Mouse (Mus musculus): ENCODE data around the gene Rap2b.
A peak's percentile ranks its signal among the peaks of the same experiment; 100 is the strongest.

Gene Rap2b

DNA sequence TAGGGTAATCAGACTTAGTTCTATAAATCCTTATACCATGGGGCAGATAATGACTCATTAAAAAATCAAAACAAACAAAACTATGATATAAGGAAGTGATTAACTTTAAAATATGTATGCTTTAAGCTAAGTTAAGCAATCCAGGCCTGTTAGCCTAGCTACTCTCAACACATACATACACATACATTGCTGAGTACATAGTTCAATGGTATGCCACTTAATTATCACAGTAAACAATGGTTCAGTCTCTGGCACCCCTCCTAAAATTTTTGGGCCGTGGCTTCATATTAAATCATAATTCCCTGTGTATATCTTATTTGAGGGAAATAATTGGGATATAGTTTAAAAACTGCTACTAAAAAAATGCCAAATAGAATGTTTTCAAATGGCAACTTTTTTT is at the start of gene Rap2b:
Gene Rap2b (plus strand): TSS at position 301 of the 400 bp plus-strand sequence.
- no peak for DNase-seq (ENCODE audit: low read depth)

DNA sequence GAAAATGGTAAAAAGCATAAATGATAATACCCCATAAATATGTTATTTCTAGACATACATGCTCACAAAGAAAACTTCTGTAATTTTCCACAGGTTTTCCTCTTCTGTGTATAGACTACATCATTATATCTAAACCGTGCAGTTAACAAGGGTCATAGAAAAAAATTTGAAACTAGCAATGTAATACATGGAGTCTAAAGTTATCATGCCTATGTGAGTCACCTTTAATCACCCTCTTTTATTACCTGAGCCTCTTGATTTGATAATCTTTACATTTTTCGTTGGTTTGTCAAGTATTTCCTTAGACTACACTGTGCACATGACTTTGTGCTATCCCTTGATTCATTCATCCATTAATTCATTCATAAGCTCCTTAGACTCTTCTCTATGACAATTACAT is 46.4 kb upstream of the Rap2b start:
- DNase-seq (ENCODE audit: low read depth): no peak

DNA sequence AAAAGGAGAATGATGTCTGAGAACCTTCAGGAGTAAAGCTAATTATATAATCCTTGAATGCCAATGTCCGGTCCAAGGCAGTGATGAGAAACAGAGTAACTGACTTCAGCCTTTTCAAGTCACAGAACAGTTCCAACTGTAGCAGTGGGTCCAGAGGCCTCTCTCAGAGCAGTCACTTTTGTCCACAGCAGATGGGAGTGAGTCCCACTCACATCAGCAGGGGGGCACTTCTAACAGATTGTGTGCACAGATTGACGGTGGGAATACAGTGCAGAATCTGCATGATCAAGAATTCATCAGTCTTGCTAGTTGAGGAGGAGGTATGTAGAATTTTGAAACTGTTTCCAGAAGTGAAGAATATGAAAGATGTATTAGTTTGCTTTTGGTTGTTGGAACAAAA is 41.4 kb upstream of the Rap2b start:
- no peak for DNase-seq (ENCODE audit: low read depth)

DNA sequence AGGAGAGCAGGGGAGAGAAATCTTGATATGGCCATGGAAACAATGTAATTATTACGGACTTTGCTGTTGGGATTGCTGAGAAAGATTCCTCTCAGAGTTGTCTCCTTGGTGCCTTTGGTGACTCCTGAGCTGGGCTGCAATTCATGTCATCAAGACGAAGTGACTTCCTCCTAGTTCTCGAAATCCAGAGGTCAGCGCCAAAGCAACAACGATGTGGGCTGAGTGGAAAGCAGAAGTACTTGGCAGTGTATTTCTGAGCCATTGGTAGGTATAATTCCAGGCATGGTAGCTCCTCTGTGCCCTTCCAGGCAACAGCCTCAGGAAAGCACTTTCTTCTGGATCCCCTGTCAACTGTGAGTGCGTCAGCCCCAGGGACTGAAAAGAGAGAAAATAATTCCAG is 39.8 kb upstream of the Rap2b start:
- no peak for DNase-seq (ENCODE audit: low read depth)

DNA sequence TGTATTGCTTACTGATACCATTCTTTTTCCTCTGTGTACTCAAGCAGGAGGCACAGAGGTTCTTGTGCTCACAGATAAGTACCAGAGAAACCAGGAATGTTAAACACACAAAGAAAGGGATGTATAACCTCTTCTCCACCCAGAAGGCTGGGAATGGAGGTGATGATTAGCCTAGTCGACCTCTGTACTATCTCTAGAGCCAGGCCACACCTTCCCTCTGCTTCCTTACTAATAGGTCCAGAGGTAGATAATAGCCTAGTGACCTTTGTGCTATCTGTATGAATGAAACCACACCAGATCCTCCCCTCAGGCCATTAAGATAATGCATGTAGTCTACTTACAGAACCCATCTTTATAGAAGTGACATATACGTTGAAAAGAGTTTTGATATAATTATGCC is 25.2 kb upstream of the Rap2b start:
- no peak for DNase-seq (ENCODE audit: low read depth)

DNA sequence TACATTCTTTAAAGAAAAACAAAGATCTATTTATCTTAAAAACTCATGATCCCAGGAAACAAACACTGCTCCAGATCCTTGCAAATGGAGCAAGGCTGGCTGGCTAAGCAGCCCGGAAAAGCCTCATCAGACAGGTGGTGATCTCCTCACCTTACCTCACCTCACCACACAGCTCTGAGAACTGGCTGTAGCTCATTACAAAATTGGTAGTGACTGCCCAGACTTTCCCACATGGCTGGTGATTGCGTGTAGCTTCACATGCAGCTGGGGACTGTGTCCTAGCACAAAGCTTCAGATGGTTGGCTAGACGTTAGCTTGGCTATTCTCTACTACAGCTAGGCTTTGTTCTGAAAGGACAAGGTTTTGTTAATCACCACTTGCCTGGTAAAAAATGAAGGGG is 24.2 kb upstream of the Rap2b start:
- no peak for DNase-seq (ENCODE audit: low read depth)

DNA sequence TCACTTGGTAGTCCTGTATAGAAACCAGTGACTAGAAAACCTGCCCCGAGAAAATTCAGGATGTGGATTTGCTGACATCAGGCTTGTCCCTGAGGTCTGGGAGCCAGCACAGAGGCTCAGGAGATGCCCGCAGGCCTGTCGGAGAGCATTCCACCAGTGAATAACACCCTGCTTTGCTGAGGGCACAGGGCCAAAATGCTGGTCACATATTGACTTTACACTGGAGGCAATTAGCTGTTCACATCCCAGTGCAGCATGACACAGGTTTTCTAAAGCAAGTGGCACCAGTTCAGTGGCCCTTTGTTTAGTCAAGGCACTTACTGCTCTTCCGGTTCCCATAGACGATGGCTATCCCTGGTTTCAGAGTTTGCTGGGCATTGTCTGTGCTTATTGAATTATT is 21.1 kb upstream of the Rap2b start:
- DNase-seq (ENCODE audit: low read depth): no peak

DNA sequence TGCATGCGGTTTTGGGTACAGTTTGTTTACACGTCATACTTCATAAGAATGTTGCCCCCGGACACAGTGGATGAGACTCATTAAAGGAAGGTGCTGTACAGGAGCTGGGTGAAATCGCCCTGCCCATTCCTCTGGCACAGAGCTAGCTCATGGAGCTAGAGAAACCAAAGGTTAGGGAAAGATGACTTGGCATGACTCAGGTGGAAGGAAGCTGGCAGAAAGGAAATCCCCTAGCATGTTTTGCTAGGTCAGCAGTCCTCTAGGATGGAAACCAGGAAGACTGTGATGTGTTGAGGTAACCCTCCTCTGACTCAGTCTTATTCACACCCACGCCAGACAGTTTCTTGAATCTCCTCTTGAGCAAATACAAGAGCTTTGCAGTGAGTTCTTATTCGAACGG is 17.4 kb upstream of the Rap2b start:
- no peak for DNase-seq (ENCODE audit: low read depth)

DNA sequence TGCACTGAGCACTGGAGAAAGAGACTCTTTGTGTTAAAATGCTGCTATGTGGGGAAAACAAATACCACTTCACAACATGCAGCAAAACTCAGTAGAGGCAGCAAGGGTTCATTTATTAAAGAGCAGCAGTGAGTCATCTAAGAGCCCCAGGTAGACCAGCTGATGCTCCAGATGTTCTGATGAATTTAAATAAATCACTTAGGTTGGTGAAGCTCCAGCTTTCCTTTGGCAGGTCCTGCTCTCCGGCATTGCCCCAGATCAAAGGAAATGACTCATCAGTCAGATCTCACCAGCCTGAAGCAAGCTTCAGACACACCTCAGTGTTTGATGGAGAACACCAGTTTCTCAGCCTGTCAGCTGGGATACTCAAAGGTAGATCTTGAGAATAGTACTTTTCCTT is 15.8 kb upstream of the Rap2b start:
- no peak for DNase-seq (ENCODE audit: low read depth)

DNA sequence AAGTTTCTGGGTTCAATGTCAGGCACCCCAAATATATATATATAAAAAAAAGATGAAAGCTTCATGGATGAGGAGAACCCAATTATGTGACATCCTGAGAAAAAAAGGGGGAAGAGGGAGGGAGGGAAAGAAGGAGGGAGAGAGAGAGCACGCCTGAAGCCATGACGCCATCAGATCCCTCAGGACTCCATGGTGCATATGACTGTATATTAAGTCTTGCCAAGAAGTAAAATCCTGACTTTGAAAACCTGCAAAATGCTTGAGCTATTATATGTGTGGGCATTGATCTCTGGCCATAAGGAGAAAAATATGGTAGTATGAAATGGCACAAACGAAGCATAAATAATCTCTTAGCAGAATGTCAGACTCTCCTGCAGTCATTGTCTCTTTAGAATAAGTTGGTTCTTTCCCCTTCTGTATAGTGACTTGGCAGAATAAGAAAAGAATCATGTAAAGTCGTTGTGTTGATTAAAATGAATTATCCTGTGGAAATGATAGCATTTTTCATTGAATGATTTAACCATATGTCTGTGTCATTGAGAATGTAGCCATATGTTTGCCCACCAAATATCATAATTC is 13.3 kb upstream of the Rap2b start:
- DNase-seq (ENCODE audit: low read depth): no peak

DNA sequence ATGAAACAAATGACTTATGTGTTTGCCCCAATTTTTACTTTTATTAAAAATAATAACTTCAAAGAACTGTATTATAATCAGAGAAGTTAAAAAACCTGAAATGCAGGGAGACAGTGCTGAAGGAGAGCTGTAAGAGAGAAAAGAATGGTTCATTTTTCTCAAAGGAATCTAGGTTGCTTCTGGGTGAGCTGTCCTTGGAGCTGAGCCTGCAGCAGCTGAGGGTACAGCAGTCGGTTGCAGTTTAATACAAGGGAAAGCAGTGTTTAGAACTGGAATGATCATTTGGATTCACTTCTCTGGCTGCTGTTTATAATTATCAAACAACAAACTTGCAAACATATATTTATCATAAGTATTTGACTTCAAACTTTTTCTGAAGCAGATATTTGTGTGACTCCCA is 12.0 kb upstream of the Rap2b start:
- no peak for DNase-seq (ENCODE audit: low read depth)

DNA sequence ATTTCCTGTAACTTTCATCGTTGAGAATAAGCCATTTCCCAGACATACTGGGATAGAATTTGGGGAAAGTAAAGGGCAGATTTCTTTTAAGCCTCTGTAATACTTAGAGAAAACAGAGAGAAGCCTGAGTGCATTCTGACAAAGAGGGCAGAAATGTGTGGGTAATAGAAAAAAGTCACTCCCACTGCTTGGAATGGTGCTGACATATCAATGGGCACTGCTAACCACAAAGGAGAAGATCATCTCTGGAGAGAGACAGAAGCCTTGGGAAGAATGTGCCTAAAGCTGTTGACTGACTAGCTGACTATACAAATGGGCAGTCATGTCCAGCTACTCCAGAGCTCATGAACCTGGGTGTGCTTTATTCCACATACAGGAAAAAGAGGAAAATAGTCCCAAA is 6.0 kb upstream of the Rap2b start:
- no peak for DNase-seq (ENCODE audit: low read depth)

DNA sequence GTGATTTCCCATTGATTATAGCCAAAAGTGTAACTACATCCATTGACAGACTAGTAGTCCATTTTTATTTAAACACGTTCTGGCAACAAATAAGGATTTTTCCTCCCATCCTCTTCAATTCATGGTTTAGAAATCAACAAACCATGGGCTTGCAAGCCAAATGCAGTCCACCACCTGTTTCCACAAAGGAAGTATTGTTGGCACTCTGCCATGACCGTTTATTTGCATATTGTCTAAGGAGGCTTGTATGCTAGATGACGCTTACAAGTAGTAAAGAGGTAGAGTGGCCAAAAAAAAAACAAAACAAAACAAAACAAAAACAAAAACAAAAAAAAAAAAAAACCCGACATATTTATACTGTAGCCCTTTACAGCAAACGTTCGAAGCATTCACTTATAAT is 3.3 kb upstream of the Rap2b start:
- DNase-seq (ENCODE audit: low read depth): no peak

DNA sequence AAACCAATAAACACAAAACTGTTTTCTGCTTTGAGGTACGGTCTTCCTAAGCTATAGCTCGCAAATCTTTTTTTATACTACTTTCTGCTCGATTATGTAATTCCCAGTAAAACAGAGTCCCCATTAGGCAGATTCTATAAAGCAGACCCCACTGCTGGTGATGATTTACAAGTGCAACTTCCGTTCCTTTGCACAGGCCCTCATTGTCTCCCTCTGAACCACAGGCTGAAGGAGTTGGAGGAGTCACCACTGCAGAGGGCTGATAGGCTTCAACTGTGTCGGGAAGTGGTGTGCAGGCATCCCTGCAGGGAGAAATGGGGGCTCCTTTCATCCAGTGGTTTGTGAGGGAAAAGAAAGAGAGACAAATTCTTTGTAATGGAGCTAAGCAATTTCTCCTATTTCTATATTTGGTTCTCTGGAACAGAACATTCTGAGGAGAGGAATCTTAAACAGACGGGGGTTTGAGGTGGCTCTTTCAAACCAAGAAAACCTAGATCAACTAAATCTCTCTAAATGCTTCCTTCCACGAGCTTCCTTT is 2.6 kb upstream of the Rap2b start:
- DNase-seq (ENCODE audit: low read depth): no peak

DNA sequence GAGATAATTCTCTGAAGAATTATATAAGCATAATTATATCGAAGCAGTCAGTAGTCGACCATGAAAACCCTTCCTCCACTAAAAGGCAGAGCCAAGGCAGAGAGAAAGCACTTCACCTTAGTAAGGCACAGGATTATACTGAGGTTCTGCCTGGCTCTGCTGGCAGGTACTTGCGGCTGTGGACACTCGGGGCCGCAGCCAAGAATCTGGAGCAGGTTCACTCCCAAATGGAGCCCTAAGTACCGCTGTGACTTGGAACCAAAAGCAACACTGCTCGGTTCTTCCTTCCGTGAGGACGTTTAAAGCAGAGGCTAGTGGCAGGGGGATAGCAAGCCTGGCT is 1.4 kb downstream of the Rap2b start:
- DNase-seq (ENCODE audit: low read depth): no peak

DNA sequence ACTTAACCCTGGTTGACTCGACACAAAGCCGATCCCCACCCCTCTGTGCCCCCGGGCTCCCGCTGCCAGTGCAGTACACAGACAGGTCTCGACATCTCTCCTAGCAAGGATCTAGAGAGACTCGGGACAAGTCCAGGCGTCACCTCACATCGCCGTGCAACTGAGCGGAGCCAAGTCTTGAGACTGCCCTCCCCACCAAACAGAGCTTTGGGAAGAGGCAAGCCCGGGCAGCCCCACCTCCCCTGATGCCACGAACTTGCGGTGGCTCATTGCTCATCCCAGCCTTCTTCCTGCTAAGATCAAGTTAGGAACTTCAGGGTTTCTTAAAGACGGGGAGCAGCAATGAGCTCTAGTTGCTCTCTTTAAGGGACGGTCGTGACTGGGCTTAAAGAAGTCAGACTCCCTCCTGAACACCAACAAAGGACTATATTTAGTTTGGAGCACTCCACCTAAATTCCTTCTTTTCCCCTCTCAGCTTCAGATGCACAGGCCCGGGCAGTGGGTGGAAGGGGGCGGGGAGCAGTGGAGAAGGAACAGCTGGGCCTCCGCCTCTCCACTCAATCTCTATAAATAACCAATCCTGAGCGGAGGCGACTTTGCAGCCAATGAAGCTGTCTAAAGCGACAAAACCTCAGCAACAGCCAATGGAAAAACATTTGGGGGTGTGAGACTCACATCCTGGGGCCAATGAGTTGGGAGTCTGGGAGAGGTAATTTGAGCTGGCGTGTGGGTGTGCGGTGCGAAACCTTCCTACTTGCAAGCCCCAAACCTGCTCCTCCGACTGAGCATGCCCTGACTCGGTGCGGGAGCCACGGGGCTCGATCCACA is 1.9 kb downstream of the Rap2b start:
- peak; percentile 99 for DNase-seq (ENCODE audit: low read depth)

DNA sequence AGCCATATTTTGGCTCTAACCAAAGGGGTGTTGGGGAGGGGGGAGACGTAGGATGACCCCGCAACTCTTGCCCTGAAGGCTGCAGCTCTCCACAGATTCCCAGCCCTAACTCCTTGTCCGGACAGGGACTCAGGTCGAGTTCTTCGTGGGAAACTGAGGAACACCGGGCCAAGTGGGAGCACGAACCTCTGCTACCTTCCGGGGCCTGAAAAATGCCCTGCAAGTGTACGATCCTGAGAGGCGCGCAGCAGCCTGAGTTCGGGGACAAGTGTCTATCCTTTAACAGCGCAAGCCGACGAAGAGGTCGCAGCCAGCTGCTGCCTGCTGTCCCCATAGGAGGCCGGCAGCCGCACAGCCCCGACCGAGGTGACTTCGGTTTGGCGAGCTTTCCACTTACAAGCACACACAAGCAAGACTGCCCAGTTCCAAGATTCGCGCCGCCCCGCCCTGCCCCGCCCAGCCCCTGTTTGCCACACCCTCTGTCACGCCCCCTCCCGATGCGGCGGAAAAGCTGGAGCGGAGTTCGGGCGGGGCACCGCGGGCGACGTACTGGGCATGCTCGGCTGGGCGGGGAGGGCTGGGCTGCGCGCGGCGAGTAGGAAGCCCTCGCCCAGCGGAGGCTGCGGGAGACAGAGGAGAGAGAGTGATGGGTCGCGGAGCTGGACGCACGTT is 2.7 kb downstream of the Rap2b start:
- peak; percentile 79 for DNase-seq (ENCODE audit: low read depth)

DNA sequence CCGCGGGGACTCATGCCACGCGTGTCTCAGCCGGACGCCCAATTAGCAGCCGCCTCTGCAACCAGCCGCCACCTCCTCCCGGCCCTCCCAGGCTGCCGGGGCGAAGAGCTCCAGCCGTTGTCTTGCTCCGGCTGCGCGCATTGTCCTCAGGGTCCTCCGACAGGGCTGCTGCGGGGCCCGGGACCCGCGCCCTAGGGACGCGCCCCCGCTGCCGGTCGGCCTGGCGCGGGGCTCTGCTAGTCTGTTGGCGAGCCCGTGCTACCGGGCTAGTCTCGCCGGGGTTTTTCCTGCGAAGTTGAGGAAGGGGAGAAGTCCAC is 3.2 kb downstream of the Rap2b start:
- no peak for DNase-seq (ENCODE audit: low read depth)

DNA sequence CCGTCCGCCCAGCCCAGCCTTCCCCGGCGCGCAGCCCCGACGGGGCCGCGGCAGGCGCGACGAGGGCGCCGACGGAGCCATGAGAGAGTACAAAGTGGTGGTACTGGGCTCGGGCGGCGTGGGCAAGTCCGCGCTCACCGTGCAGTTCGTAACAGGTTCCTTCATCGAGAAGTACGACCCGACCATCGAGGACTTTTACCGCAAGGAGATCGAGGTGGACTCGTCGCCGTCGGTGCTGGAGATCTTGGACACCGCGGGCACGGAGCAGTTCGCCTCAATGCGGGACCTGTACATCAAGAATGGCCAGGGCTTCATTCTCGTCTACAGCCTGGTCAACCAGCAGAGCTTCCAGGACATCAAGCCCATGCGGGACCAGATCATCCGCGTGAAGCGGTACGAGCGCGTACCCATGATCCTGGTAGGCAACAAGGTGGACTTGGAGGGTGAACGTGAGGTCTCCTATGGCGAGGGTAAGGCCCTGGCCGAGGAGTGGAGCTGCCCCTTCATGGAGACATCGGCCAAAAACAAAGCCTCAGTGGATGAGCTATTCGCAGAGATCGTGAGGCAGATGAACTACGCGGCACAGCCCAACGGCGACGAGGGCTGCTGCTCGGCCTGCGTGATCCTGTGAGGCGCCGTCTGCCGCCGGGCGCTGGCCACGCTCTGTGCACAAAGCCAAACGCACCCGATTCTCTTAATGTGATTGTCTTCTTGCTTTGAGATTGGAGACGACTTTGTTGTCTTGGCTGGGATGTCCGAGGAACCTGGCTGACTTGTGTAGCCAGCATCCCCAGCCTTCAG is 3.7 kb downstream of the Rap2b start:
- DNase-seq (ENCODE audit: low read depth): no peak

DNA sequence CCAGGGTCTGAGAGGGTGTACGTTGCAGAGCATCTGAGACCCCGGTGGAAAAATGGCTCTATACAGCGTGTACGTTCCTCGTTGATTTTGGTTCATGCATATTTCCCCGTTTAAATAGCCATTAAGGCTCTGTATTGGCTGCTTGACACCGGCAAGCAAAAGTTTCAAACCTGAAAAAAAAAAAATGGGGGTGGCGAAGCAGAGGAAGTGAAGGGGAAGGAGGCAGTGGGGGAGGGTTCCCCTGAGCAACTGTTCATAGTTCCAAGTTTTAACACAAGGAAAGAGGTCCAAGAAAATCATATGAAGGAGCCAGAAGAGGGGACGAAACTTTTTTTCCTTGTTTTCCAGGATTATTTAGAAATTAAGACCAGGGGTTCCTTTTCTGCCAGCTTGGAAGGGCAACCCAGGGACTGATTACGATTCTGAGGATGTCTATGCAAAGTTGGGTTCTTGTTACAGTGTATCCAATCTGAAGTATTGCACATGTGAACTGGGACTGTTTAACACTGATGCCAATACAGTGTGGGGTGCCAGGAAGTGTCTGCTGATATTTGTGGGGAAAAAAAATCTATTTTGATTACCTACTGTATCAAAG is 4.4 kb downstream of the Rap2b start, which contains the start of gene B430305J03Rik:
Gene B430305J03Rik (minus strand): TSS at position 173 of the 595 bp plus-strand sequence.
- DNase-seq (ENCODE audit: low read depth): no peak

DNA sequence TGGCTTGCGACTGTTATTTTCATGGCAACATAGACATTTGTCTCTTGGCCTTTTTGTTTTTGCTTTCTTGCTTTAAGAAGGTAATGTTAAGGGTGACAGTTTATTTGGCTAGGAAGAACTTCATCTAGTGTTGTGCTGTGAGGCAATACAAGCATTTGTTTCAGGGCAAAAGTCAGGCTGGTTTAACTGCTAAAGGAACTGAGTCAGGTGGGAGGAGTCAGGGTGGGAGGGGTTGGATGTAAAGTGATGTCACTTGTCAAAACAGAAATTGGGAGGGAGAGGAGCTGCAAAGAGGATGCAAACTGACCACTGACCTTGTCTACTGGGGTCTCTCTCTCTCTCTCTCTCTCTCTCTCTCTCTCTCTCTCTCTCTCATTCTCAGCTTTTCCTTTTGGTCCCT is 7.0 kb downstream of the Rap2b start:
- DNase-seq (ENCODE audit: low read depth): no peak

DNA sequence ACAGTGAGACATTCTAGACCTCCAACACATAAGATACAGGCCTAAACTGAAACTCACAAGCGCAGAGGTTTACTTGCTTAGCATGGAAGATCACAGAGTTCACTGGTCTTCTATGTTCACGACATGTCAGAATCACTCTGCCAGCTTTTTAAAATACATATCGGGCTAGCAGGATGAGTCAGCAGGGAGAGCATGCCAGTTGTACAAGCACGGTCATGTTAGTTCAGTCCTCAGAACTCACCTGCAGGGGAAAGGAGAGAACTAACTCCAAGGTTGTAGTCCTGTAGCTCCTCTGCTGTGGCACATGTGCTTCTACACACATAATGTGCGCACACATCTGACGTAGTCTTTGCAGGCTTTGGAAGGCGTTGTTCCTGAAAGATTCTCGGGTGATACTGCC is 14.6 kb downstream of the Rap2b start:
- DNase-seq (ENCODE audit: low read depth): no peak
